Mouse (Mus musculus) thymus, postnatal 25 days (tissue): Measurements from ENCODE around the gene Adpgk.

Experiments
- DNase-seq: peaks from one replicate; pipeline ENCODE4 v3.0.0; 2022

The Adpgk gene

GRCm38 (mm10) chr9:59290957-59291687 is at the start of gene Adpgk:
Gene Adpgk (plus strand): TSS chr9:59291558.
- DNase-seq, result peak; percentile 99

GRCm38 (mm10) chr9:59245181-59245580 is 46.2 kb upstream of the Adpgk start:
- DNase-seq, result no peak

GRCm38 (mm10) chr9:59246456-59247029 is 44.8 kb upstream of the Adpgk start:
- DNase-seq, result no peak

- DNase-seq, result no peak
These were observed 42.0 kb upstream of the Adpgk start for GRCm38 (mm10) chr9:59249359-59249758.

- no peak for DNase-seq
These were observed 41.1 kb upstream of the Adpgk start for GRCm38 (mm10) chr9:59250272-59250671.

GRCm38 (mm10) chr9:59254716-59255421 is 36.5 kb upstream of the Adpgk start:
- DNase-seq, result no peak

- DNase-seq, result no peak
These were observed 31.4 kb upstream of the Adpgk start for GRCm38 (mm10) chr9:59259806-59260454.

- DNase-seq, result peak; percentile 13
These were observed 25.0 kb upstream of the Adpgk start for GRCm38 (mm10) chr9:59266332-59266731.

GRCm38 (mm10) chr9:59269728-59270127 is 21.6 kb upstream of the Adpgk start:
- DNase-seq, result no peak

- no peak for DNase-seq
These were observed 20.3 kb upstream of the Adpgk start for GRCm38 (mm10) chr9:59271081-59271480.

- DNase-seq, result no peak
These were observed 19.6 kb upstream of the Adpgk start for GRCm38 (mm10) chr9:59271711-59272110.

- no peak for DNase-seq
These were observed 18.2 kb upstream of the Adpgk start for GRCm38 (mm10) chr9:59273199-59273598.

GRCm38 (mm10) chr9:59274846-59275455 is 16.4 kb upstream of the Adpgk start:
- no peak for DNase-seq

- DNase-seq, result no peak
These were observed 13.2 kb upstream of the Adpgk start for GRCm38 (mm10) chr9:59278199-59278598.

GRCm38 (mm10) chr9:59278694-59279093 is 12.7 kb upstream of the Adpgk start:
- DNase-seq, result no peak

GRCm38 (mm10) chr9:59280888-59281287 is 10.5 kb upstream of the Adpgk start:
- no peak for DNase-seq

- peak; percentile 67 for DNase-seq
These were observed 9.3 kb upstream of the Adpgk start for GRCm38 (mm10) chr9:59281871-59282682.

- DNase-seq, result no peak
These were observed 8.7 kb upstream of the Adpgk start for GRCm38 (mm10) chr9:59282683-59282986.

- no peak for DNase-seq
These were observed 5.7 kb upstream of the Adpgk start for GRCm38 (mm10) chr9:59285614-59286013.

GRCm38 (mm10) chr9:59288058-59288457 is 3.3 kb upstream of the Adpgk start:
- DNase-seq, result no peak

GRCm38 (mm10) chr9:59288685-59289410 is 2.5 kb upstream of the Adpgk start:
- no peak for DNase-seq
